Mouse (Mus musculus): ENCODE results near the gene Sf3b2. TPM values are rescaled to one million over a fixed set of nuclear protein-coding genes. Genes with fewer than 3 reads are reported as not detected.

The Sf3b2 gene
- polyA plus RNA-seq, 1 experiment from 2014 or later: 362 TPM

DNA sequence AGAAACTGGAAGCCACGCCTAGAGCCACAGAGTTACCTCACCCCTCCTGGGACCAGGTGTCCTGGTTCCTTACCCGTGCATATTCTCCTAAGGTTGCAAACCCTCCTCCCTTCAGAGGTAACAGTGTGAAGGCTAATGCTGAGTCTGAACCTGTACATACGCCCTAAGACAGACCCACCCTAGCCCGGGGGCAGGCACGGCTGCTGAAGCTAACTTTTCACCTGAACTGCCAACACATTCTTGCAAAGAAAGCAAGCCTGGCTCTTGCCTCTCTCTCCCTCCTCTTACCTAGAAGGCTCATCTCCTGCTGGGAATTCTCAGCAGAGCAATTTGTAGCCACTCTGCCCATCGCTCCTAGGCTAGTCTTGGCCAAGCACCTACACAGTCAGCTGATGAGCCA, 5.3 kb upstream of the Sf3b2 start:
- ATAC-seq (replicated peaks; ENCODE audit: low FRiP score): no peak
- Histone ChIP-seq H3K4me1 (peaks cover 34% of the 10 kb centered on the region), H3K36me3 (no peaks in the 10 kb centered on the region), H3K27me3 (peaks cover 11% of the 10 kb centered on the region; the same call in 1 of the 2 replicates), H3K4me2 (no peak overlapping the region), H3K9me3 (replicated peaks) (no peaks in the 10 kb centered on the region), H3K9ac (no peak overlapping the region), H3K27ac (no peak overlapping the region), H3K4me3 (replicated peaks) (no peak overlapping the region)
- WGBS: 80% methylated on average over 6 of the region's 6 CpGs

DNA sequence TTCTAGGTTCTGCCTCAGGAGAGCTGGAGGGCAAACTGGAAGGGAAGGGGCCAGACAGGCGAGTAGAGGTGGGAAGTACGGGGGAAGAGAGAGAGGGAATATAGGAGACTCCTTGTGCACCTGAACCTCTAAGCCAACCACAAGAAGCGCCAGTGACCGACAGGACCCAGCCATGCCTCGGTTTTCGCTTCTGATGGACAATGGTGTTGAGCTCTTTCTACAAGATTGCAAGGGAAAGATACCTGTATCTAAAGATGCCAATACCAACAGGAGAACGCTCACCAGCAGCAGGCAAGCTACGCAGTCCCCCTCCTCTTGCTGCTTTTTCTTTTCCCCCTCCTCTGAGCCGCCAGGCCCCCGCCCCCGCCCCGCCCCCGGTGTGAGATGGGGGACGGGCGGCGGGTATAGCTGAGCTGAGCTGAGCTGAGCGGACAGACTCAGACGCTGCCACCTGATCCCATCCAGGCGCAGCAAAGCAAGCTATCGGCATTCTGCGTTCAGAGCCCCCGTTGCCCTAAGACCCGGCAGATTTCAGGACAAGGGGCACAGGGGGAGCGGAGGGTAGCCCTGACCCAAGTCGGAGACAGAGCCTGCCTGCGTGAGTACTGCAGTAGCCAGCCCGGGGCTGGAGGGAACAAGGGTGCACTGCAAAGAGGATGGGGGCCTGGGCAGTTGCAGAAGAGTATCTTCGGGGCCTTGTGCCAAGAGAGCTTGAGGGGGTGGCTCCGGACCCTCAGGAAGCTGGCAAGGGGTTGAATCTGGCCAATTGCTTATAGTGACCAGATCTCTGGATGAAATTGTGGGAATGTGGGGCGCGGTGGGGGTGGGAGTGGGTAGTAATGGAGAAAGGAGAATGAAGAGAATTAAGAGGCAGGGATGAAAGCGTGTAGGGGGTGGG, 2.9 kb upstream of the Sf3b2 start, which contains the start of gene Gal3st3:
Gene Gal3st3, plus strand, starts transcription at position 429 of the 898 bp plus-strand sequence.
- H3K27ac ChIP-seq: peak within 1 kb of the TSS; percentile 56; the same call in 1 of the 2 replicates
- no peak for ATAC-seq (replicated peaks; ENCODE audit: low FRiP score)
- peak within 1 kb of the TSS; percentile 51 for H3K4me3 ChIP-seq (replicated peaks)
- H3K9ac ChIP-seq: peak within 1 kb of the TSS; percentile 66
- H3K4me1 ChIP-seq: peaks cover 45% of the 10 kb centered on the region
- peaks cover 12% of the 10 kb centered on the region for H3K36me3 ChIP-seq
- H3K27me3 ChIP-seq: peaks cover 11% of the 10 kb centered on the region; the same call in 1 of the 2 replicates
- H3K9me3 ChIP-seq (replicated peaks): no peaks in the 10 kb centered on the region
- WGBS: 7% methylated on average over 32 of the region's 32 CpGs
- peak within 1 kb of the TSS; percentile 84 for H3K4me2 ChIP-seq

DNA sequence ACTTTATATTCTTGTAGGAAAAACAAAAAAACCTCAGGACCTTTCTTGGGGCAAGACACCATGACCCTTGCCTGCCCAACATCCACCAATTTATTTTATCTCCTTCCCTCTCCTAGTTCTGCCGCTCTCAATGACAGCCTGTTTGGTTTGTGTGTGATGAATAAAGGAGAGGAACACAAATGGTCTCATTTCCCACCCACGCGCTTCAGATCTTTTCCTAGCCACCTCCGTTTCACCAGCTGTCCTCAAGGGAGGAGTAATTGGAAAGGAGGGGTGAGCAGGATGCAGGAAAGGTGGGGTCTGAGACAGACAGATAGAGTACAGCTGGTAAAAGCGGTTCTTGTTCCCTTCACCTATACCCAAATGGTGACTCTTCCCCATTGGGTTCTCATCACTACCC, 1.4 kb upstream of the Sf3b2 start:
- peak overlapping the region; percentile 71; the same call in 1 of the 2 replicates for H3K4me2 ChIP-seq
- no peak for ATAC-seq (replicated peaks; ENCODE audit: low FRiP score)
- 29% methylated on average over 5 of the region's 5 CpGs for WGBS

DNA sequence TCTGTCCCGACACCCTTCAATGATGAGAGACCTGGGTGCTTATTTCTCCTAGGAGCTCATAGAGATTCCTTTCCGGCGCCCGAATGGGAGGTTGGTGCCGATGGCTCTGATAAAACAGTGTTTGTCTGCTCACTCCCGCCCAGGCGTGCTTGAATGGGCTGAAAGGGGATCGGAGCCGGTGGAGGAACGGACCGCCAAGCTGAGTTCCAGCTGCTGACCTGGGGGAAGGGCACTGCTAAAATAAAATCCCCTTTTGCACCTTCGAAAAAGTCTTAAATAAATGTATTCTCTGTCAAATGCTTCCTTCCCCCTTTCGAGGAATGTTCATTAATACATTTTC, 451 bp upstream of the Sf3b2 start:
- peak; percentile 57 for ATAC-seq (replicated peaks; ENCODE audit: low FRiP score)

More for the DNA sequence above, 1.4 kb upstream of the Sf3b2 start:
- H3K4me1 ChIP-seq: peaks cover 48% of the 10 kb centered on the region
- H3K9me3 ChIP-seq (replicated peaks): no peaks in the 10 kb centered on the region
- no peak overlapping the region for H3K4me3 ChIP-seq (replicated peaks)
- peaks cover 27% of the 10 kb centered on the region for H3K36me3 ChIP-seq
- no peak overlapping the region for H3K27ac ChIP-seq
- H3K27me3 ChIP-seq: peaks cover 11% of the 10 kb centered on the region; the same call in 1 of the 2 replicates
- H3K9ac ChIP-seq: no peak overlapping the region; the same call in 1 of the 2 replicates

DNA sequence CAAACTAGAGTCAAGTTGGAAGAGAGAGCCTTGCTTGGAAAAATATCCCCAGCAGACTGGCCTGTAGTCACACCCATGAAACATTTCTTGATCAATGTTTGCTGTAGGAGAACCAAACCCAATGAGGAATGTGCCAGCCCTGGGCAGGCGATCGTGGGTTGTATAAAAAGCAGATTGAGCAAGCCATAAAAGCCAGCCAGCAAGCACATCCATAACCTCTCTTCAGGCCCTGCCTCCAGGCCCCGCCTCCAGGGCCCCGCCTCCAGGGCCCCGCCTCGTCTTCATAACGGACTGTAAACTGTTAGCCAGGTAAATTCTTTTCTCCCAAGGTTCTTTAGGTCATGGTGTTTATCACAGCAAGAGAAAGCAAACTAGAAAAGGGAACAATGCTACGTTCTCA, 16.9 kb downstream of the Sf3b2 start:
- no peaks in the 10 kb centered on the region for H3K9me3 ChIP-seq (replicated peaks)
- no peak overlapping the region for H3K9ac ChIP-seq
- no peak overlapping the region for H3K27ac ChIP-seq
- H3K27me3 ChIP-seq: no peaks in the 10 kb centered on the region
- ATAC-seq (replicated peaks; ENCODE audit: low FRiP score): no peak
- WGBS: 79% methylated on average over 8 of the region's 8 CpGs
- no peak overlapping the region for H3K4me2 ChIP-seq
- H3K4me1 ChIP-seq: peaks cover 12% of the 10 kb centered on the region
- H3K36me3 ChIP-seq: peaks cover 90% of the 10 kb centered on the region
- no peak overlapping the region for H3K4me3 ChIP-seq (replicated peaks)

More for the DNA sequence above, 451 bp upstream of the Sf3b2 start:
- peak overlapping the region; percentile 66 for H3K9ac ChIP-seq
- H3K4me3 ChIP-seq (replicated peaks): peak overlapping the region; percentile 94
- H3K36me3 ChIP-seq: peaks cover 36% of the 10 kb centered on the region
- peaks cover 48% of the 10 kb centered on the region for H3K4me1 ChIP-seq
- peaks cover 11% of the 10 kb centered on the region; the same call in 1 of the 2 replicates for H3K27me3 ChIP-seq
- H3K4me2 ChIP-seq: peak overlapping the region; percentile 71
- WGBS: 6% methylated on average over 13 of the region's 13 CpGs
- H3K27ac ChIP-seq: peak overlapping the region; percentile 91
- H3K9me3 ChIP-seq (replicated peaks): no peaks in the 10 kb centered on the region

DNA sequence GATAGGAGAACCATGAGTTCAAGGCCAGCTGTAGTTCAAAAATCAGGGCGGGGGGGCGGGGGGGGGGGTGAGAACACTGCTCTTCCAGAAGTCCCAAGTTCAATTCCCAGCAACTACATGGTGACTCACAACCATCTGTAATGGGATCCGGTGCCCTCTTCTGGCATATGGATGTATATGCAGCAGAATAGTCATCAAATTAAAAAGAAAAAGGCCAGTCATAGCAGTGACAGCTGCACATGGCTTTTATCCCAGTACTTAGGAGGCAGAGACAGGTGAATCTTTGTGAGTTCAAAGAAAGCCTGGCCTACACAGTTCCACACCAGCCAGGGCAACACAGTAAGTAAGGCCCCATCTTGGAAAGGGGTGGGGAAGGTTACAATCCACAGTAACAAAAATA, 18.1 kb downstream of the Sf3b2 start:
- WGBS: 98% methylated on average over 3 of the region's 3 CpGs
- no peak overlapping the region for H3K4me3 ChIP-seq (replicated peaks)
- peaks cover 78% of the 10 kb centered on the region for H3K36me3 ChIP-seq
- H3K9me3 ChIP-seq (replicated peaks): no peaks in the 10 kb centered on the region
- peaks cover 15% of the 10 kb centered on the region for H3K4me1 ChIP-seq
- no peak overlapping the region for H3K27ac ChIP-seq
- ATAC-seq (replicated peaks; ENCODE audit: low FRiP score): no peak
- H3K27me3 ChIP-seq: no peaks in the 10 kb centered on the region
- H3K9ac ChIP-seq: no peak overlapping the region
- no peak overlapping the region for H3K4me2 ChIP-seq

DNA sequence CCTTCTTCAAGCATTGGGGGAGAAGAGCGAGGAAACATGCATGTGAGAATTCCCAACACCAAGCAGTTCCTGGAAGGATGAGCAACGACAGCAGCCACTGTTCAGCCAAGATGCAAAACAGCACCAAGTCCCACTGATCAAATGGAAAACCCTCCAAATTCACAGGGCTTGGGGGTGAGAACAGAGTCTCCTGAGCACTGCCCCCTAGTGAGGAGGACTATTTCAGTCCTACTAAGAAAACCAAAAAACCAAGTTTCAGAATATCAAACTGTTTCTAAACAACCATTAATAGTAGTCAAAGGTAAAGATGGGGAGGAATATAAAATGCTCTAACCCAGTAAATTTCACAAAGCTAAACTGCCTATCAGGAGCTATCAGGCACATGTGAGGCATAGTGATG, 18.7 kb downstream of the Sf3b2 start:
- no peak overlapping the region for H3K9ac ChIP-seq
- no peak overlapping the region for H3K27ac ChIP-seq
- no peak overlapping the region for H3K4me3 ChIP-seq (replicated peaks)
- H3K4me1 ChIP-seq: peaks cover 22% of the 10 kb centered on the region
- peaks cover 72% of the 10 kb centered on the region for H3K36me3 ChIP-seq
- no peak overlapping the region for H3K4me2 ChIP-seq
- no peaks in the 10 kb centered on the region for H3K27me3 ChIP-seq
- 91% methylated on average over 2 of the region's 2 CpGs for WGBS
- no peaks in the 10 kb centered on the region for H3K9me3 ChIP-seq (replicated peaks)
- ATAC-seq (replicated peaks; ENCODE audit: low FRiP score): no peak

DNA sequence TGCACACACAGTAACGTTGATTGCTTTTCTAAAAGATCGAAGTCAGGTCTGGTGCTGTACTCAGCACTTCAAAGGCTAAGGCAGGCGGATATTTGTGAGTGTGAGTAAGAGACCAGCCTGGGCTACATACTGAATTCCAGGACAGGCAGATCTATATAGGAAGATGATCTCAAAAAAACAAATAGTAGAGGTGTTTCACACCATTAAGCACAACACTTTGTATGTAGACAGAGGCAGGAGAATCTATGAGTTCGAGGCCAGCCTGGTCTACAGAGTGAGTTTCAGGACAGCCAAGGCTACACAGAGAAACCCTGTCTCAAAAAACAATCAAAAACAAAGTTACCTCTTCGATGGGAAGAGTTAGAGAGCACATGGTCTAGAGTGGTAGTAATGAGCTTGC, 19.5 kb downstream of the Sf3b2 start:
- Histone ChIP-seq H3K4me2 (no peak overlapping the region), H3K4me3 (replicated peaks) (no peak overlapping the region), H3K4me1 (peaks cover 27% of the 10 kb centered on the region), H3K27me3 (no peaks in the 10 kb centered on the region), H3K9me3 (replicated peaks) (no peaks in the 10 kb centered on the region), H3K27ac (no peak overlapping the region), H3K9ac (no peak overlapping the region), H3K36me3 (peaks cover 64% of the 10 kb centered on the region)
- ATAC-seq (replicated peaks; ENCODE audit: low FRiP score): no peak
- 94% methylated on average over 5 of the region's 5 CpGs for WGBS

DNA sequence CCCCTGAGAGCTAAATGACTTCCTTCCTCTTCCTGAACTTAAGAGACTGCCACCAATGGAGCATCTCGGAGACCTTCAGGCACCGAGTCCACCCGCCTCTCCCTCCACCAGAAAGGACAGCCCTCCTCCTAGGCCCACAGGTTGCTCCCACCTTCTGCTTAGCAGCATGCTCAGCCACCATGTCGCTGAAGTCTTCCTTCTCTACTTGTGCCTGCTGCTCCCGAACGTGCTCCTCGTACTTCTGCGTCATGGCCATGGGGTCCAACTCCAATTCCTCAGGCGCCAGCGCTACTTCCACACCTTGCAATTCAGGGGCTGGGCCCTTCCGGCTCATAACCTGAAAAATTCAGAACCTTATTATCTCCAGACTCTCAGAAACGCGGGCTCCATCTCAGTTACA, 20.6 kb downstream of the Sf3b2 start:
- ATAC-seq (replicated peaks; ENCODE audit: low FRiP score): no peak
- WGBS: 92% methylated on average over 13 of the region's 13 CpGs
- H3K36me3 ChIP-seq: peaks cover 59% of the 10 kb centered on the region
- H3K4me3 ChIP-seq (replicated peaks): no peak overlapping the region
- H3K4me1 ChIP-seq: peaks cover 36% of the 10 kb centered on the region
- H3K9ac ChIP-seq: no peak overlapping the region
- H3K4me2 ChIP-seq: no peak overlapping the region
- H3K9me3 ChIP-seq (replicated peaks): no peaks in the 10 kb centered on the region
- no peaks in the 10 kb centered on the region for H3K27me3 ChIP-seq
- H3K27ac ChIP-seq: peak overlapping the region; percentile 93; the same call in 1 of the 2 replicates

DNA sequence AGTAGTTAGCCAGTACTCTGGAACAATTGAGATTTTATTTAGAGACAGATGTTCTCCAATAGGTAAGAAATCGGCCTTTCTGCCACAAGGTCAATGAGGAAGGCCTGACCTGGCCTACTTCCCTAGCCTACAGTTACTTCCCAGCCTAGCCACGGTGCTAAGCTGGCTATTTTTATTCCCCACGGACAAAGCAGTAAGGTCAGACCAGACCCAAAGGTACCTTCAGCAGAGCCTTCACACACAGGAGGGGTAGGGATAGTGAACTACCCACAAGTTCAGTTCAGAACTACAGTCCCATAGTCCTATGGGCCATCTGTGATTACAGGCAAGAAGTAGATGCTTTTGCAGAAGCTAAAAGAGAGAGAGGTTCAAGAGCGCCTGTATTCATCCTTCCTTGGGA, 21.3 kb downstream of the Sf3b2 start:
- H3K9ac ChIP-seq: no peak overlapping the region; the same call in 1 of the 2 replicates

DNA sequence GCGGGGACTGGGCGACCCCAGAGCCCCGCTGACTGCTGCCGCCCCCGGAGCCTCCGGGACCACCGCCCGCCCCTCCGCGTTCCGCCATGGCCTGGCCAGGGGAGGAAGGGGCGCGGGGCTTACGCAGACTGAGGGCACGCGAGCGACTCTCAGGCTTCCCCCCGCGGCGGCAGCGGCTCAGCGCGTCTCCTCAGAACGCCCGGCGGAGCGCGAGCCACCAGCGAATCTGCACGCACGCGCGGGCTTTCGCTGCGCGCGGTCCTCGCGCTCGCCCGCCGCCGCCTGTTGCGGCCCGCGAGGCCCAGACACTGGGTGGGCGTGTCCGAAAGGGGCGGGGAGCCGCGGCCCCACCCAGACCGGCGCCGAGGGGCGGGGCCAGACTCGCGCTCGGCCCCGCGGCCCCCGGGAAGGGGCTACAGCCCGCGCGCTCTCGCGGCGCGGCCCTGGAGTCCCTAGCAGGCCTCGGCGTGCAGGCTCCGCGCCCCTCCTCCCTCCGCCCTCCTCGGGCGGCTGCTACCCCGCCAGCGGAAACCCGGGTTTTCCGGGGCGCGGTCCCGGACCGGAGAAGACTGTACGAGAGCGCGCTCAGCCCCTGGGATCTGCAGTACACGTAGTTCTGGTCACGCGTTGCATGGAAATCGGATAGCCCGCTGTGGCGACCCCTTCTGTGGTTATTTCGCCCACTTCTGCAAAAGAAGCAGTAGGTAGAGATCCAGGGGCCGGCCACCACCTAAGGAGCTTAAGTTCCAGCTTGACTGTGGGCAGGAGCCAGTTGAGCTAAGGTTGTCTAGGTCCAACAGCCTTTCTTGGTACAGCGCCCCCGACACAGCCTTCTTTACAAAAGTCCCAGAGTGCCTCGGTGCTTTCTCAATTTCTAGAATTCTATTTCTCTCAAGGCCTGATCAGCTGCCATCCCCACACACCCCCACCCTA, 22.2 kb downstream of the Sf3b2 start, which contains the start of gene Pacs1:
Gene Pacs1, minus strand, starts transcription at position 319 of the 933 bp plus-strand sequence.
- Histone ChIP-seq H3K4me2 (peak within 1 kb of the TSS; percentile 86), H3K4me3 (replicated peaks) (peak within 1 kb of the TSS; percentile 86), H3K9me3 (replicated peaks) (no peaks in the 10 kb centered on the region), H3K27me3 (no peaks in the 10 kb centered on the region), H3K4me1 (peaks cover 36% of the 10 kb centered on the region), H3K9ac (peak within 1 kb of the TSS; percentile 93), H3K27ac (peak within 1 kb of the TSS; percentile 93), H3K36me3 (peaks cover 43% of the 10 kb centered on the region)
- ATAC-seq (replicated peaks; ENCODE audit: low FRiP score): peak; percentile 92
- WGBS: under 1% methylated on average over 88 of the region's 97 CpGs

More for the DNA sequence above, 21.3 kb downstream of the Sf3b2 start:
- Histone ChIP-seq H3K27ac (peak overlapping the region; percentile 93), H3K9me3 (replicated peaks) (no peaks in the 10 kb centered on the region), H3K4me3 (replicated peaks) (peak overlapping the region; percentile 86; the same call in 1 of the 2 replicates), H3K4me1 (peaks cover 36% of the 10 kb centered on the region), H3K36me3 (peaks cover 51% of the 10 kb centered on the region), H3K27me3 (no peaks in the 10 kb centered on the region), H3K4me2 (peak overlapping the region; percentile 86; the same call in 1 of the 2 replicates)
- ATAC-seq (replicated peaks; ENCODE audit: low FRiP score): no peak
- WGBS: 69% methylated on average over 4 of the region's 4 CpGs

All from kidney, embryonic 15.5 days (tissue).